Mouse (Mus musculus) MEL (cell line): ENCODE results near the gene Tas2r143. TPM values are rescaled to one million over a fixed set of nuclear protein-coding genes. Genes with fewer than 3 reads are reported as not detected.

Experiments
- DNase-seq: peaks from one replicate; pipeline ENCODE4 v3.0.0; 2011; ENCODE audit warnings: low read depth, low spot score
- H3K27ac ChIP-seq: 2 replicates; pipeline ENCODE4 v1.5.1; 2012; ENCODE audit warnings: low read depth, mild to moderate bottlenecking, control low read depth, low read length, moderate library complexity; ENCODE audit not compliant: control insufficient read depth
- H3K27me3 ChIP-seq, 2 experiments: fragments of 150-350 bp in 1 of 2; sonication (generic) in 1 of 2; 2 replicates each; pipeline ENCODE4 v1.6.1; 2012; ENCODE audit warnings: low read length in 2 of 2, mild to moderate bottlenecking in 2 of 2, improper control_type of control experiment in 1 of 2, moderate library complexity in 1 of 2; ENCODE audit not compliant: insufficient read depth in 2 of 2, control insufficient read depth in 1 of 2
- H3K36me3 ChIP-seq, 2 experiments: 2 replicates each; pipeline ENCODE4 v1.6.1; 2012 to 2014; ENCODE audit warnings: low read length in 2 of 2, improper control_type of control experiment in 1 of 2, inconsistent platforms in 1 of 2, mild to moderate bottlenecking in 1 of 2; ENCODE audit not compliant: insufficient read depth in 2 of 2, control insufficient read depth in 1 of 2
- H3K4me1 ChIP-seq, 2 experiments: fragments of 150-350 bp in 1 of 2; sonication (generic) in 1 of 2; 2 replicates each; pipeline ENCODE4 v1.6.1; 2012; ENCODE audit warnings: low read length in 2 of 2, improper control_type of control experiment in 1 of 2, mild to moderate bottlenecking in 1 of 2; ENCODE audit not compliant: insufficient read depth in 2 of 2, control insufficient read depth in 1 of 2
- H3K4me3 ChIP-seq, 2 experiments: fragments of 150-350 bp in 1 of 2; sonication (generic) in 1 of 2; 2 replicates each; pipeline ENCODE4 v1.5.1; 2012; ENCODE audit warnings: low read depth in 2 of 2, low read length in 2 of 2, mild to moderate bottlenecking in 2 of 2, moderate library complexity in 2 of 2, control low read depth in 1 of 2, improper control_type of control experiment in 1 of 2; ENCODE audit not compliant: control insufficient read depth in 1 of 2, insufficient read depth in 1 of 2
- H3K79me2 ChIP-seq: 2 replicates; pipeline ENCODE4 v1.6.1; 2012; ENCODE audit warnings: mild to moderate bottlenecking, low read length, moderate library complexity; ENCODE audit not compliant: control insufficient read depth, poor library complexity, insufficient read depth
- H3K9ac ChIP-seq: 2 replicates; pipeline ENCODE4 v1.6.1; 2012; ENCODE audit warnings: low read depth, mild to moderate bottlenecking, control low read depth, low read length, moderate library complexity; ENCODE audit not compliant: control insufficient read depth, poor library complexity, severe bottlenecking
- H3K9me3 ChIP-seq: fragments of 150-350 bp; sonication (generic); replicated peaks from 2 replicates; pipeline ENCODE4 v1.6.1; 2012; ENCODE audit warnings: mild to moderate bottlenecking, low read length, improper control_type of control experiment, moderate library complexity; ENCODE audit not compliant: insufficient read depth
- BHLHE40 ChIP-seq: IDR thresholded peaks from 2 replicates; pipeline ENCODE4 v1.6.1; 2012; ENCODE audit warnings: low read depth, mild to moderate bottlenecking, inconsistent platforms, low read length, improper control_type of control experiment, borderline replicate concordance
- CHD1 ChIP-seq: IDR thresholded peaks from 2 replicates; pipeline ENCODE4 v1.6.1; 2012; ENCODE audit warnings: low read depth, mild to moderate bottlenecking, inconsistent platforms, low read length, improper control_type of control experiment
- CHD2 ChIP-seq: IDR thresholded peaks from 2 replicates; pipeline ENCODE4 v1.6.1; 2011; ENCODE audit warnings: low read length, improper control_type of control experiment
- CTCF ChIP-seq, 3 experiments: IDR thresholded peaks in 2 of 3; conservative IDR thresholded peaks in 1 of 3; 2 replicates each; pipeline ENCODE4 v1.5.1; 2011 to 2012; ENCODE audit warnings: low read length in 3 of 3, low read depth in 2 of 3, mild to moderate bottlenecking in 2 of 3, improper control_type of control experiment in 1 of 3, inconsistent platforms in 1 of 3, mixed read lengths in 1 of 3, moderate library complexity in 1 of 3; ENCODE audit not compliant: control insufficient read depth in 1 of 3, insufficient read depth in 1 of 3, poor library complexity in 1 of 3, severe bottlenecking in 1 of 3
- E2F4 ChIP-seq: IDR thresholded peaks from 2 replicates; pipeline ENCODE4 v1.6.1; 2011; ENCODE audit warnings: low read depth, low read length, improper control_type of control experiment, borderline replicate concordance
- ELF1 ChIP-seq: IDR thresholded peaks from 2 replicates; pipeline ENCODE4 v1.6.1; 2014; ENCODE audit warnings: low read depth, mild to moderate bottlenecking, inconsistent platforms, low read length, improper control_type of control experiment, moderate library complexity
- ETS1 ChIP-seq: IDR thresholded peaks from 2 replicates; pipeline ENCODE4 v1.6.1; 2012; ENCODE audit warnings: low read depth, mild to moderate bottlenecking, inconsistent platforms, low read length, improper control_type of control experiment, moderate library complexity
- HCFC1 ChIP-seq: IDR thresholded peaks from 2 replicates; pipeline ENCODE4 v1.6.1; 2012; ENCODE audit warnings: low read depth, mild to moderate bottlenecking, inconsistent platforms, low read length, improper control_type of control experiment, moderate library complexity
- JUND ChIP-seq: IDR thresholded peaks from 2 replicates; pipeline ENCODE4 v1.6.1; 2011; ENCODE audit warnings: low read depth, mild to moderate bottlenecking, improper control_type of control experiment, low read length
- KAT2A ChIP-seq: conservative IDR thresholded peaks from 2 replicates; pipeline ENCODE4 v1.6.1; 2012; ENCODE audit warnings: low read depth, low read length, improper control_type of control experiment, inconsistent platforms
- MEF2A ChIP-seq: IDR thresholded peaks from 2 replicates; pipeline ENCODE4 v1.6.1; 2014; ENCODE audit warnings: low read depth, mild to moderate bottlenecking, inconsistent platforms, low read length, improper control_type of control experiment; ENCODE audit not compliant: poor library complexity, insufficient replicate concordance, severe bottlenecking; ENCODE audit errors: extremely low read depth
- MXI1 ChIP-seq: IDR thresholded peaks from 2 replicates; pipeline ENCODE4 v1.6.1; 2011; ENCODE audit warnings: mild to moderate bottlenecking, low read depth, low read length, improper control_type of control experiment
- NELFE ChIP-seq: IDR thresholded peaks from 2 replicates; pipeline ENCODE4 v1.6.1; 2011; ENCODE audit warnings: low read depth, low read length, improper control_type of control experiment
- NRF1 ChIP-seq: IDR thresholded peaks from 2 replicates; pipeline ENCODE4 v1.6.1; 2014; ENCODE audit warnings: low read depth, mild to moderate bottlenecking, inconsistent platforms, low read length, improper control_type of control experiment, moderate library complexity; ENCODE audit not compliant: poor library complexity, insufficient read depth, severe bottlenecking
- RAD21 ChIP-seq: IDR thresholded peaks from 2 replicates; pipeline ENCODE4 v1.6.1; 2011; ENCODE audit warnings: mild to moderate bottlenecking, low read depth, low read length, improper control_type of control experiment
- SMC3 ChIP-seq: IDR thresholded peaks from 2 replicates; pipeline ENCODE4 v1.6.1; 2011; ENCODE audit warnings: low read depth, low read length, improper control_type of control experiment
- USF1 ChIP-seq: IDR thresholded peaks from 2 replicates; pipeline ENCODE4 v1.6.1; 2014; ENCODE audit warnings: low read depth, mild to moderate bottlenecking, inconsistent platforms, low read length, improper control_type of control experiment, moderate library complexity
- ZC3H11A ChIP-seq: IDR thresholded peaks from 2 replicates; pipeline ENCODE4 v1.6.1; 2012; ENCODE audit warnings: low read depth, mild to moderate bottlenecking, inconsistent platforms, low read length, improper control_type of control experiment
- ZKSCAN1 ChIP-seq: IDR thresholded peaks from 2 replicates; pipeline ENCODE4 v1.6.1; 2012; ENCODE audit warnings: low read depth, mild to moderate bottlenecking, inconsistent platforms, low read length, improper control_type of control experiment, moderate library complexity
- polyA plus RNA-seq, 2 experiments: library from polyadenylated mRNA; stranded (reverse) in 1 of 2; unstranded in 1 of 2; fragments of >175 nt in 1 of 2; fragments of >200 nt in 1 of 2; gene quantifications; 2 replicates each; pipeline versions ENCODE4 v1.2.1 to v1.2.4; 2012; ENCODE audit warnings: low replicate concordance in 2 of 2, low read depth in 1 of 2; ENCODE audit not compliant: insufficient read length in 2 of 2, insufficient read depth in 1 of 2, missing spikeins in 1 of 2
- total RNA-seq: library from RNA; depleted of rRNA; stranded (reverse); fragments of 300-350 nt; gene quantifications from 2 replicates; pipeline ENCODE4 v1.2.3, GENCODE M21; 2012

Gene Tas2r143
- total and polyA plus RNA-seq, 3 experiments = not detected

DNA sequence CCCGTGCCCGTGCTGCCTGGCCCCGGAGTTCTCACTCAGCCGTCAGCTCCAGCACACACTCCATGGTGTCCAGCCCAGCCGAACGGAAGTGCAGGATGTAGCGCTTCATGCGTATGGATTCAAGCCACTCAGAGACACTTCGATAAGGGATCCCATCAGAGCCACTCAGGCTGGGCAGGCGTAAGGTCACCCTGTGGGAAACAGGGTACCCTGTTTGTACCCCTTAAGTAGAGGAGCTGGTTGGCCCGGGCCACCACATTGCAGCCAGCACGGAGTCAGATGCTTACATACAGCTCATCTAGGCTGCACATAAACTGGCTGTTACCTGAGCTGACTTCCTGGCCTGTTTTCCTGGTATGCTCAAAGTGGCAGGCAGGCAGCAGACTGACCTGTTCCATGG, 41.1 kb upstream of the Tas2r143 start:
- no peak for DNase-seq
- Histone ChIP-seq H3K9me3 (no peaks in the 10 kb centered on the region), H3K4me3 (no peak overlapping the region), H3K9ac (no peak overlapping the region), H3K79me2 (no peaks in the 10 kb centered on the region), H3K36me3 (peaks cover 0 to 8% of the 10 kb centered on the region in 2 experiments; a peak in 3 of 4 replicates), H3K27me3 (no peaks in the 10 kb centered on the region)
- TF ChIP-seq ELF1 (no peak), ETS1 (no peak), ZKSCAN1 (no peak), NRF1 (no peak), ZC3H11A (no peak), CTCF (IDR thresholded peaks at IDR 0.05 in 2 of 3, conservative IDR thresholded peaks at IDR 0.05 in 1 of 3; ENCODE audit: control insufficient read depth in 1 of 3, insufficient read depth in 1 of 3, low read depth in 2 of 3, low read length in 3 of 3, poor library complexity in 1 of 3, severe bottlenecking in 1 of 3) (no peak), CHD2 (no peak), RAD21 (no peak), BHLHE40 (no peak), NELFE (no peak), SMC3 (no peak), CHD1 (no peak), JUND (no peak)
- TF ChIP-seq, all 39 proteins: peak for 0
- Histone ChIP-seq H3K27ac (no peak overlapping the region), H3K4me1 (peaks cover 2 to 24% of the 10 kb centered on the region in 2 experiments; a peak in 2 of 4 replicates)

DNA sequence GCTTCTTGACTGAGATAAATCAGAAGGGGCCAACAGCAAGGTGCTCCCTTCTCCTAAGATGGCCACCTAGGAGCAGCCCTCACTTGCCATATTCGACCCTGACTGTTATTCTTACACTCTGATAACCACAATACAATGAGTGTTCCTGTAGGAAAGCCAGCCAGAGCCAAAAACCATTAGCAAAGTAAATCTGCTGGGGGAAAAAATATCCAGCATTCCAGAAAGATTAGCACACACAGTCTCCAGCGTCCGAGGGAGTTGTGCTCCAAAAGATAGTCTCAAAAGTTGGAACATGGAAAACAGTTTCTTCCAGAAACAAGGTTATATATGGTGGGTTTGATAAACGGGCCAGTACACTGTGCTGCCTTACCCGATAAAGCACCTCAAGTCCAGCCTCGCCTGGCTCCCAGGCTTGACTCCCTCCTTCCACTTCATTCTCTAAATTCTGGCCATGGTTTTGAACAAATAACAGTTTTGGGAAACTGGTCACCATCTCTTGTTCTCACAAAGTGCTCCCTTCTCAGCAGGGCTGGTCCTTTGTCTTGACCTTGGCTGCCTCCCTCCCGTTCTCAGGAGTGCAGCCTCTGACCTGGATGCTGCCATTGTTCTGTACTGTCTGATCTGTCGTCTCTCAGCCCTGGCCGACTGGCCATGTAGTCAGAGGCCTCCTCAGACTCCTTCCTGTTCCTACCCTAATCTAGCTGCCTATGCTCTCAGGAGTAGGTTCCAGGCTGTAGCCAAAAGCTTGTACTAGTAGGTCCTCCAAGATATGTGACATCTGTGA, 40.5 kb upstream of the Tas2r143 start:
- Histone ChIP-seq H3K4me3 (no peak overlapping the region), H3K9ac (no peak overlapping the region), H3K4me1 (peaks cover under 1 to 17% of the 10 kb centered on the region in 2 experiments; a peak in 2 of 4 replicates), H3K36me3 (peaks cover 0 to 5% of the 10 kb centered on the region in 2 experiments; a peak in 3 of 4 replicates), H3K79me2 (no peaks in the 10 kb centered on the region), H3K27me3 (no peaks in the 10 kb centered on the region), H3K27ac (no peak overlapping the region), H3K9me3 (no peaks in the 10 kb centered on the region)
- TF ChIP-seq HCFC1 (no peak), MXI1 (no peak), BHLHE40 (no peak), USF1 (no peak), MEF2A (no peak), ELF1 (no peak), KAT2A (no peak), E2F4 (no peak)
- DNase-seq = no peak
